Mouse (Mus musculus): Measurements from ENCODE around the gene Epha6.
A peak's percentile ranks its signal among the peaks of the same experiment; 100 is the strongest.
"Not testable (repeated sequence)": the region's sequence is repeated elsewhere in the genome, so short reads cannot be mapped to it uniquely, and the experiment has no call there.

Gene Epha6

GRCm38 (mm10) chr16:59923696-59924095 lies 681.6 kb downstream of the Epha6 start:
- no peak for DNase-seq (ENCODE audit: low read depth)

DNA sequence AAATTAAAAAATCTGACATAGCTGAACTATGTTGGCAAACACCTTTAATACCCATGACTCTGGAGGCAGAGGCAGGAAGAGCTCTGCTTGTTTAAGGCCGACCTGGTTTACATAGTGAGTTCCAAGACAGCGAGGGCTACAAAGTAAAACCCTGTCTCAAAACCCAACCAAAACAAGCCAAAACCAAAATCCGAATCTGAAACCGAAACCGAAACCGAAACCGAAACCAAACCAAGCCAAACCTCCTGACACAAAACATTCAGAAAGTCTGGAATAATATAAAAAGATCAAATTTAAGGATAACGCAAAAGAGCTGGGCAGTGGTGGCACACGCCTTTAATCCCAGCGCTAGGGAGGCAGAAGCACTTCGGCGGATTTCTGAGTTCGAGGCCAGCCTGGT lies 725.3 kb downstream of the Epha6 start:
- DNase-seq (ENCODE audit: low read depth), result no peak

DNA sequence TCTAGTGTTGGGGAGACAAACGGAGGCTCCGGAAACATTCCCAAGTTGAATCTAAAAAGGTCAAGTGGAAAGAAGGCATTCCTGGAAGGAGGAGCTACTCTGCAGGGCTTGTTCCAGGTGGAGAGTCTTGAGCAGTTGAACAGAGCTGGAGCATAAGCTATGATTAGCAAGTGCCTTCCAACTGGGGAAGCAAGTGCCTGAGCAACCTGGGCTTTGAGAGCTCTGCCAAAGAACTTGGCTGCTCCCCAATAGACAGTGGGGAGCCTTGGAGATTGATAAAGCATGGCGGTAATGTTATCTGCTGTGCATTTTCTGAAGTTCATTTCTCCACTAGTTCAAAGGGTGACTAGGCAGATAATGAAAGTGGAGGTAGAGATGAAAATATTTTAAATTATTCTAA lies 733.5 kb downstream of the Epha6 start:
- DNase-seq (ENCODE audit: low read depth), result no peak

DNA sequence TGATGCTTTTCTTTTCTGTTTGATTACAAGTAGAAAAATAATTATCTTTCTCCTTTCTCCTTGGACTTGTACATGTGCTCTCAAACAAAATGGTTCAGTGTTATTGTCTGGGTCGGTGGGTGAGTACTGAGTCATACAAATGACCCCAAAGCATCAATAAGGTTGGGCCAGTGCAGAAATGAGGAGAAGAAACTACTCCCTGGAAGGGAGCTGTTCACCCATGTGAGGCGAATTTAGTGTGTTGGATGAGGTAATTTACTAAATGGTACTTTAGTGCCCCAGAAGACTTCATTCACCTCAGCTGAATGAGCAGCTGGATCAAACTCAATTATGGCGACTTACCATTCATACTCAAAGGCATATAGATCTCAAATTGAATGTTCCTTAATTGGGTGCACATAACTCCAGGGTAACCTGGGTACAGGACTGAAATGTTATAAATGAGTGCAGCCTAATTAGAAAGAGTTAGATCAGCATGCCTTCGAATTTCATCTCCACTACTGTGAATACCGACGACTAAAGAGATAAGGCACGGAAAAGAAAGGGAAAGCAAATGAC lies 751.1 kb downstream of the Epha6 start:
- DNase-seq (ENCODE audit: low read depth), result no peak

- DNase-seq (ENCODE audit: low read depth), result no peak
Measured at GRCm38 (mm10) chr16:59852689-59853088, 752.6 kb downstream of the Epha6 start.

GRCm38 (mm10) chr16:59846574-59846973 lies 758.8 kb downstream of the Epha6 start:
- DNase-seq (ENCODE audit: low read depth), result no peak

GRCm38 (mm10) chr16:59836778-59837177 lies 768.6 kb downstream of the Epha6 start:
- DNase-seq (ENCODE audit: low read depth), result no peak

DNA sequence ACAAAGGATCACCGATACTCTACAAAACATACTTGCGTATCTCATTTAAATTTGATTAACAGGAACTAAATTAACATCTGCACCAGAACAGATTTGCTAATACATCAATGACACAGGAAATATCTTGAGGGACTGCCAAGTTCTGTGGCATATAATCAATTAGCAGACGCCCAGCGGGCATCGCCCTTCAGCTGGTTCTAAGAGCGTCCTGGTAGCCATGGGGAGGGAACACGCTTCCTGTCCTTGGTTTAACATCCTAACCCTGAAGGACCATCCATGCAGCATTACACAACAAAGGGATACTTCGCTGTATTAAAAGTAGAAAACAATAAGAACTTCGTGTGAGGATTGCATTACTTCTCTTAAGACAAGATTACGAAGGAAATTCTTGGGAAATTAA lies 769.0 kb downstream of the Epha6 start:
- DNase-seq (ENCODE audit: low read depth), result no peak

- DNase-seq (ENCODE audit: low read depth), result no peak
Measured at GRCm38 (mm10) chr16:59832468-59832867, 772.9 kb downstream of the Epha6 start.

DNA sequence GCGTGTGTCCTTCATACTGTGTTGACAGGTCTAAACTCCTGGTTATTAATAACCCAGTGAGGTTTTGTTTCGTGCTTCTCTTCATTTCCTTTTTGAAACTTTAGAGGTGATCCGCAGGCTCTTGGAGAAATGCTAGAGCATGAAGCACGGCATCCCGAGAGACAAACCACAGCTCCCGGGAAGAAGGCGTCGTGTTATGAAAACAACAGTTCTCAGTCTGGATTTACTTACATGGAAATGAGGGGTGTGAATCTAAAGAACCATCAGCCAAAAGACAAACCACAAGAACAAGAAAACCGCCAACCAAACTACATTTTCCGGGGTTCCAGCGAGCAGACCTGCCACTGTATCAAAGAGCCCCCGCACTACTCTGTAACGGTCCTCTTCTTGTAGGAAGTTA lies 775.7 kb downstream of the Epha6 start:
- no peak for DNase-seq (ENCODE audit: low read depth)

DNA sequence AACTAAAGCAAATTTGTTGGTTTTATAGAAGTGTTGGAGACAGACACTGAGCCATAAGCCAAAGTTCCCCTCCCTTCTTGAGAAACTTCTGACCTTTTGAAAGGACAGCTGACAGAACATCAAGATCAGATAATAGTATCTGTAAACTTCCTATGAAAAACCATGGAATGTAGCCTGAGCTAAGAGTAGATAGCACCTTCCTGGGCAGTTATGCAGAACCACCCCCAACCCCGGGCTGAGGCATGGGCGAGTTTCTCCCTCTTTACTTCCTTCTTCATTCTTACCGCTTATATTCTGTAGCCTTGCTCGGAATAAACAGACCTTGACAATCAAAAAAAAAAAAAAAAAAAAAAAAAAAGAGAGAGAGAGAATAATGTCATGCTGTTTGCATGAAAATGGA lies 805.5 kb downstream of the Epha6 start:
- DNase-seq (ENCODE audit: low read depth), result not testable (repeated sequence)

DNA sequence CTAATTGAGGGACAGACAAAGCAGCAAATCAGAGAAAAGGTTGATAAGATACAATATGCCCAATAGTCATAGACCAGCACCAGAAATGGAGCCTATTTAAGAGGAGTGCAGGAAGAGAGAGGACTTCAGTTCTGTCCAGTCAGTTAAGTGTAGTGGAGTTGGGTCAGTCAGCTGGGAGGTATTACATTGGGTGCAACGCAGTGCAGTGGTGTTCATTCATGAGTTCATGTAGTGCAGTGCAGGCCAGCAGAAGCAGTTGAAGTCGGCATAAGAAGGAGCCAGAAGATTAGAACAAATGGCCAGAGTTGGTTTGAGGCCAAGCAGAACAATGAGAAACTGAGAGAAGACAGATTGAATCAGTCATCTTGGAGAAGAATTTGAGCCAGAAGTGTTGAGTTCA lies 833.0 kb downstream of the Epha6 start:
- DNase-seq (ENCODE audit: low read depth), result no peak

GRCm38 (mm10) chr16:59770421-59770820 lies 834.9 kb downstream of the Epha6 start:
- no peak for DNase-seq (ENCODE audit: low read depth)

DNA sequence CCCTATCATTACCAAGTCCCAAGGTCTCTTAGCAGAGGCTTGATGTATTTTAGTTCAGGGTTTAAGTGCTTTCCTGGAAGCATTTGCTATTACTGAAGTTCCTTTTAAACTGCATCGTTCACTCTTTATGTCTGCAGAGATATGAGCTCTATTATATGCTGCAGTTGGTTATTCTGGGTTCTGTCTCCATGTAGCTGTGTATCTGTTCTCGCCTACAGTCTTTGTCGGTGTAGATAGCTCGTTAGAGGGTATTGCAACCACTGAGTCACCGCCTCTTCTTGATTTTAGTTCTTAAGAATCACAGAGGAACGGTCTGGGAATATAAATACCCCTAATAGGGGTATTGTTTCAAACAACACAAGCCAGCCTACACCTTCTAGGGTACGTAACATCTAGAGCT lies 835.4 kb downstream of the Epha6 start:
- DNase-seq (ENCODE audit: low read depth), result no peak

DNA sequence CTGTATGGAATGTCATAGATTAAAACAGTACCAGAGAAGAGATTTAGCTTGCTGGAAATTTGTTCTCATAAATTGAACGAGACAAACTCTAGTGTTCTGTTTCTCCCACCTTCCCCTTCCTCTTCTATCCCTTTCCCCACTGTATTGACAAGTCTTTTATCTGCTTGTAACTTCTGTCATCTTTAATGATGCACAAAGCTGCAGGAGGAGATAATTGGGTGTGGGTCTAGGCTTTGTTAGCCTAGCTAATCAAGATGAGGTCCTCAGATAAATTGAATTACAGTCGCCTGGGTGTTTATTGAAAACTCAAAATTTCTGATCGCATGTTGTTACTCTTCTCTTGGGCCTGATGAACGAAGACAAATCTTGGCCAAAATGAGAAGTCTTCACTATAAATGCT lies 844.5 kb downstream of the Epha6 start:
- no peak for DNase-seq (ENCODE audit: low read depth)

DNA sequence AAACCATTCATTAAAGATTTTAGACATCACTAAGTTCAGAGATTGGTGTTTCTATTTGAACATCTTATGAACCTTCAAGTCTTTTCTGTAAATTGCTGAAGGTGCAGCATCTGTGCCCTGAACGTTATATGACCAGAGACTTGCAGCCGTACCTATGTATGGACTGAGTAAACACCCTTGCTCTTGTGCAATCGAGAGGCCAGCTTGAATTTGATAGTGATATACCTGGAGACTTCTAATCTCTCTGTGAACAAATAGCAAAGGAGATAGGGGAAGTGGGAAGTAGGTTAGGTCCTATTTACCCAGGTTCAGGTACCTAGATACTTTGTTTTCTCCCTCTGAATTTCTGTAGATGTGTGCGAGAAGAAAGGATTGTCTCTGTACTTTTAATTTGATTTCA lies 854.4 kb downstream of the Epha6 start:
- no peak for DNase-seq (ENCODE audit: low read depth)

GRCm38 (mm10) chr16:59743669-59744068 lies 861.7 kb downstream of the Epha6 start:
- no peak for DNase-seq (ENCODE audit: low read depth)

DNA sequence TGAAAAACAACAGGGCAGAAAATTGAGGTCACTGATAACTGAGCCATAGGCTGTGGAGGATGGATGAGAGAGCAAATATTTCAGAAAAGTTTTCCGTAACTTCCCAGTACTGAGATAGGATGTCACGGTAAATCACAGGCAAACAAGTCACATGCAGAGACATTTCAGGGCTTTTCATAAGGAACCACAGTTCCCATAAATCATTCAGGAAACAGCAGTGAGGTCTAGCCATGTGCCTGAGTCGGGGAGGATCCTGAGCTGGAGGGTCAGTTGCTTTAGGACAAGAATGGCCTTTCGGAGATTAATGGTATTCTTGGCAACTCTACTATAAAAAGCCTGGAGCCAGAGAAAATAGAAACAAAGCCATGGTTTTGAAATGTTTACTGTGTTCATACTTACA lies 889.8 kb downstream of the Epha6 start:
- DNase-seq (ENCODE audit: low read depth), result no peak

- no peak for DNase-seq (ENCODE audit: low read depth)
Measured at GRCm38 (mm10) chr16:59693230-59693629, 912.1 kb downstream of the Epha6 start.

DNA sequence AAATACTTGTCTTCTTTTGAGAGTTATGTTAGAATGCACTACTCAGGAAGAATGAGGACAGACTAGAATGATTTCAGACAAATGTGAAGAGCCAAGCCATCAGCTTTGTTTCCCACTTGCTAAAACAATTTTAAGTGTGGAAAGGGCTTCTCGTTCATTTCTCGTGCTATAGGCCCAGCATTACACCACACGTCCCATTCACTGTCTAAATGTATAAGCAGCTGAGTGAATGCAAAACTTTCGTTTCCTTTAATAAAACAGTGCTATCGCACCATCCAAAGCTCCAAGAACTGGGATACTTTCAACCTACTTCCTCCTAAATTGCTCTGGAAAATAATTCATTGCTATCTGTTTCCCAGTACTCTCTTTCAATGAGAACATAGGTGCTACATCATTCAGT lies 916.2 kb downstream of the Epha6 start:
- DNase-seq (ENCODE audit: low read depth), result no peak

DNA sequence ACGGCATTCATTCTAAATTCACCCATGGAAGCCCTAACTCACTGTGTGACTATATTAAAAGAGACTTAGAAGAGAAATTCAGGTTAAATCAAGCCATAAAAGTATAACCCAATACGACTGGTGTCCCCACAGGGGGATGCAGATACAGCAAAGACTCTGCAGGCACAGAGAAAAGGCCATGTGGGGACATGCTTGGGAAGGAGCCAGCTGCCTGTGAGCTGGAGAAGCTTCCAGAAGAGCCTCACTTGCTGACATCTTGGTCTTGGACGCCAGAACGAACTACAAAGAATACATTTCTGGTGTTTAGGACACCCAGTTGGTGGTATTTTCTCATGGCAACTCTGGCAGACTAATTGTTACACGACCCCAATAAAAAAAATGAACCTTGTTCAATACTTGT lies 920.2 kb downstream of the Epha6 start:
- DNase-seq (ENCODE audit: low read depth), result no peak

DNA sequence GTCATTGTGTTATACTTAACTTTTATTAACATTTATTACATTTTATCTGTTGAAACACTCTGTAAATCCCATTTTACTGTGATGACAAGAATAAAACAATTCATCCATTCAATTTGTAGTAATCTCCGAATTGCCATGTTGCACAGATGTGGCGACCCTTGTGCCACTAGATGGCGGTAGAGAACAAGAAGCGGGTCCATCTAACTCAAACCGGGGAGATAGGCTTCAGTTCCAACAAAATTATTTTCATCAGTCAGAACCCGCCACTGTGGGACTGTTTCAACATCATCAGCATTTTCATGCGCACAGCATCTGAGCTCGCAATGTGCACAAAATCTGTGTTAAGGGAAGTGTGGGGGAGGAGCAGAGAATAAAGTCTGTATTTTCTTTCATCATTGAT lies 921.9 kb downstream of the Epha6 start:
- peak; percentile 21 for DNase-seq (ENCODE audit: low read depth)

- DNase-seq (ENCODE audit: low read depth), result no peak
Measured at GRCm38 (mm10) chr16:59682216-59682891, 923.0 kb downstream of the Epha6 start.

- no peak for DNase-seq (ENCODE audit: low read depth)
Measured at GRCm38 (mm10) chr16:59666938-59667337, 938.4 kb downstream of the Epha6 start.
